Mouse (Mus musculus): ENCODE results near the gene Map3k9. TPM values are rescaled to one million over a fixed set of nuclear protein-coding genes. Genes with fewer than 3 reads are reported as not detected.

Gene Map3k9
- polyA plus RNA-seq, 1 experiment from 2014 or later: 0.20 TPM

DNA sequence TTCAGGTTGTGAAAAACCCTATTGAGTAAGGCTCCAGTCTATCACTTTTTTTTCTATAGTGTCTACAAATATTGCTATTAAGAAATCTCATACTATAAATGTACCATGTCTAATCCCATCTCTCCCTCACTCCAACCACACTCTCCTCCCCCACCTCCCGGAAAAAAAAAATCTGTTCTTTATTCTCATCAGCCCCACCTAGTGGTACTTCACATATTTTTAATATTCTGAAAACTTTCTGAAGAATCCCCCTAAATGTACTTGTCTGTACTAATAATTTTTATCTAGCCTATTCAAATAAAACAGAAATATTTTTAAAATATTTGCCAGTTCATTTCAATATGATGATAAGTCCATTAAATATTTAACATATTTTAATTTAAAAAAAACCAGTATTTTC lies 78.1 kb downstream of the Map3k9 start:
- no peak overlapping the region for H3K4me3 ChIP-seq (ENCODE audit: low read length)
- H3K4me2 ChIP-seq (ENCODE audit: low read depth, low read length): no peak overlapping the region
- H3K27me3 ChIP-seq (ENCODE audit: control insufficient read depth, insufficient read depth, low read length): no peaks in the 10 kb centered on the region
- 5% methylated on average over 1 of the region's 1 CpGs for WGBS
- no peak for ATAC-seq (replicated peaks; ENCODE audit: extremely low read depth, insufficient read depth, low FRiP score)
- peaks cover 9% of the 10 kb centered on the region; the same call in 1 of the 2 replicates for H3K9me3 ChIP-seq (replicated peaks; ENCODE audit: control insufficient read depth, low read length)
- no peaks in the 10 kb centered on the region for H3K4me1 ChIP-seq (ENCODE audit: control insufficient read depth, insufficient read depth, low read length)
- H3K36me3 ChIP-seq (ENCODE audit: control insufficient read depth, insufficient read depth): no peaks in the 10 kb centered on the region
- H3K27ac ChIP-seq (ENCODE audit: low read length): no peak overlapping the region
- H3K9ac ChIP-seq (ENCODE audit: low read length): no peak overlapping the region

DNA sequence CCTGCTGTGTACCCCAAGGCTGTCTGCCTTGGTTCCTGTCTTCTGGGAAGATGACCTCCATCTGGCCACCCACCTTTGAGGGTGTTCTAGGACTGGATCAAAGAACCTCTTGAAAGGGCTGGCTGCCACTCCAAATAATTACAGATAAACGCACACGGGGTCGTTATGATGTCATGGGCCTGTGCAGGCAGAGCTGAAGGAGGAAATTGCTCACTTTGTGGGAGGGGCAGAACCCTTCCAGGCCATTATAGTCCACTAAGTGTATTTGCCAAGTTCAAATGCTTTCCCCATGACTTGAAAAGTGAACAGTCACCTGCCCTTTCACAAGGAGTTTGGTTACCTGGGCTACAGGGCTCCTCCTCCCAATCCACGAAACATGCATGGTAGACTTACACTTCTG lies 83.0 kb downstream of the Map3k9 start:
- H3K4me3 ChIP-seq (ENCODE audit: low read length): no peak overlapping the region
- H3K9me3 ChIP-seq (replicated peaks; ENCODE audit: control insufficient read depth, low read length): no peaks in the 10 kb centered on the region
- 35% methylated on average over 4 of the region's 4 CpGs for WGBS
- H3K27ac ChIP-seq (ENCODE audit: low read length): no peak overlapping the region
- no peak overlapping the region for H3K9ac ChIP-seq (ENCODE audit: low read length)
- ATAC-seq (replicated peaks; ENCODE audit: extremely low read depth, insufficient read depth, low FRiP score): no peak
- H3K4me2 ChIP-seq (ENCODE audit: low read depth, low read length): no peak overlapping the region
- no peaks in the 10 kb centered on the region for H3K36me3 ChIP-seq (ENCODE audit: control insufficient read depth, insufficient read depth)
- no peaks in the 10 kb centered on the region for H3K4me1 ChIP-seq (ENCODE audit: control insufficient read depth, insufficient read depth, low read length)
- H3K27me3 ChIP-seq (ENCODE audit: control insufficient read depth, insufficient read depth, low read length): no peaks in the 10 kb centered on the region

DNA sequence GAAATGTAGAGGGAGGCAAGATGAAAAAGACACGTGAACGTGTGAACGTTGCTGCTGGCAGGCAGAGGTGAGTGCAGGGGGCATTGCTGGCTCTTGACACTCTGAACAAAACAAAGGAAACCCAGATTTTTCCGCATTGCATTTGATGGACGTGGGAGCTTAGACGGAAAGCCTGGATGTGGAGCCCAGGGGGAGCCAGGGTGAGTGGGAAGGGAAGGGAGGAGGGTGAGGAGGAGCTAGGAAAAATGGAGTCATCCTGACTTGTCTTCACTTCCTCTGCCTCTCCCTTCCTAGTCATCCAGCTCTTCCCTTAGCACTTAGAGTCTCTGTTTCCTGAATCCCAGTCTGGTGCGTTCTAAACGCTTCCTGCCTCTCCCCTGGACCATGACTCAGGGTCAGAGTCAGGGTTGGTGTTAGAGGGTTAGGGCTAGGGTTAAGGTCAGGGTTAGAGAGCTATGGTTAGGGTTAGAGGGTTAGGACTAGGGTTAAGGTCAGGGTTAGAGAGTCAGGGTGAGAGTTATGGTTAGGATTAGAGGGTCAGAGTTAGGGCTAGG lies 89.7 kb downstream of the Map3k9 start:
- H3K27ac ChIP-seq (ENCODE audit: low read length): peak overlapping the region; percentile 51
- no peaks in the 10 kb centered on the region for H3K27me3 ChIP-seq (ENCODE audit: control insufficient read depth, insufficient read depth, low read length)
- no peak overlapping the region for H3K9ac ChIP-seq (ENCODE audit: low read length)
- ATAC-seq (replicated peaks; ENCODE audit: extremely low read depth, insufficient read depth, low FRiP score): peak; percentile 67
- WGBS: 34% methylated on average over 8 of the region's 8 CpGs
- no peak overlapping the region for H3K4me3 ChIP-seq (ENCODE audit: low read length)
- no peak overlapping the region for H3K4me2 ChIP-seq (ENCODE audit: low read depth, low read length)
- H3K9me3 ChIP-seq (replicated peaks; ENCODE audit: control insufficient read depth, low read length): no peaks in the 10 kb centered on the region
- H3K4me1 ChIP-seq (ENCODE audit: control insufficient read depth, insufficient read depth, low read length): no peaks in the 10 kb centered on the region; the same call in 1 of the 2 replicates
- no peaks in the 10 kb centered on the region for H3K36me3 ChIP-seq (ENCODE audit: control insufficient read depth, insufficient read depth)

DNA sequence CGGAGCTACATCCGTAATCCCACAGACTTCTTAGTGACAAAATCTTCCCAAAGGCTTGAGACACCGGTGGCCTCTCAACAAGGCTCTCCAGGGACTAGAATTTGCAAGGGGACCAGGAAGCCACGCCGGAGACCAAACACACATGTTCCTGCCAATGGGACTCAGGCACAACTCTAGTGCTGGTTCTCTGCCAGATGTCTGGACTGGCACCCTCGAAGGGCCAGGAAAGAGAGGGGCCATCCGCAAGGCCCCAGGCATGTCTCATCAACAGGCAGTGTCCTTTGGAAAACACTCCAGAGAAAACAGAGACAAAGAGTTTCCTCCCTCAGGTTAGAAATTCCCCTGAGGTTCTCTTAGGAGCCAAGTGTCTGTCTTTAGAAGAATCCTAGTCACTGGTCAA lies 90.2 kb downstream of the Map3k9 start:
- no peak overlapping the region for H3K9ac ChIP-seq (ENCODE audit: low read length)
- peak overlapping the region; percentile 51 for H3K27ac ChIP-seq (ENCODE audit: low read length)
- 59% methylated on average over 7 of the region's 7 CpGs for WGBS
- no peaks in the 10 kb centered on the region for H3K36me3 ChIP-seq (ENCODE audit: control insufficient read depth, insufficient read depth)
- H3K4me2 ChIP-seq (ENCODE audit: low read depth, low read length): no peak overlapping the region
- no peak overlapping the region for H3K4me3 ChIP-seq (ENCODE audit: low read length)
- H3K9me3 ChIP-seq (replicated peaks; ENCODE audit: control insufficient read depth, low read length): no peaks in the 10 kb centered on the region
- no peaks in the 10 kb centered on the region for H3K27me3 ChIP-seq (ENCODE audit: control insufficient read depth, insufficient read depth, low read length)
- peak; percentile 14; the same call in 1 of the 2 replicates for ATAC-seq (replicated peaks; ENCODE audit: extremely low read depth, insufficient read depth, low FRiP score)
- H3K4me1 ChIP-seq (ENCODE audit: control insufficient read depth, insufficient read depth, low read length): no peaks in the 10 kb centered on the region; the same call in 1 of the 2 replicates

DNA sequence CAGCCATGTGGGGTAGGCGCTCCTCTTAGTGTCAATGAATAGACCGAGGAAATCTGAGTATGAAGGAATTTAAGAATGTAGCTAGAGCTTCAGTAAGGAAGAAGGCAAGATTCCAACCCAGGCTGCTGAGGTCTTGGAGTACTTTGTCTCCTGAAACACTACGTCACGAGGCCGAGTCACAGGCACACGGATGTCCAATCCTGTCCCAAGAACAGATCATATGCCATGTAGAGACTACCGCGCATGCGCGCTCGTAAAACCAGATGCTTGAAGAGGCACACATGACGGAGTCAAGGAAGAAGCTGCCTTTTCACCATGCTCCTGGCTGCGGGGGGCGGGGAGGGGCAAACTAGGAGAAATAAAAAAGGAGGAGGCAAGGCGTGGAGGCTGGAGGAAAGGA lies 90.9 kb downstream of the Map3k9 start:
- Histone ChIP-seq H3K9me3 (replicated peaks; ENCODE audit: control insufficient read depth, low read length) (no peaks in the 10 kb centered on the region), H3K4me1 (ENCODE audit: control insufficient read depth, insufficient read depth, low read length) (no peaks in the 10 kb centered on the region; the same call in 1 of the 2 replicates), H3K4me3 (ENCODE audit: low read length) (no peak overlapping the region), H3K4me2 (ENCODE audit: low read depth, low read length) (no peak overlapping the region), H3K27me3 (ENCODE audit: control insufficient read depth, insufficient read depth, low read length) (no peaks in the 10 kb centered on the region), H3K27ac (ENCODE audit: low read length) (peak overlapping the region; percentile 51), H3K36me3 (ENCODE audit: control insufficient read depth, insufficient read depth) (no peaks in the 10 kb centered on the region), H3K9ac (ENCODE audit: low read length) (no peak overlapping the region)
- 86% methylated on average over 15 of the region's 15 CpGs for WGBS
- no peak for ATAC-seq (replicated peaks; ENCODE audit: extremely low read depth, insufficient read depth, low FRiP score)

DNA sequence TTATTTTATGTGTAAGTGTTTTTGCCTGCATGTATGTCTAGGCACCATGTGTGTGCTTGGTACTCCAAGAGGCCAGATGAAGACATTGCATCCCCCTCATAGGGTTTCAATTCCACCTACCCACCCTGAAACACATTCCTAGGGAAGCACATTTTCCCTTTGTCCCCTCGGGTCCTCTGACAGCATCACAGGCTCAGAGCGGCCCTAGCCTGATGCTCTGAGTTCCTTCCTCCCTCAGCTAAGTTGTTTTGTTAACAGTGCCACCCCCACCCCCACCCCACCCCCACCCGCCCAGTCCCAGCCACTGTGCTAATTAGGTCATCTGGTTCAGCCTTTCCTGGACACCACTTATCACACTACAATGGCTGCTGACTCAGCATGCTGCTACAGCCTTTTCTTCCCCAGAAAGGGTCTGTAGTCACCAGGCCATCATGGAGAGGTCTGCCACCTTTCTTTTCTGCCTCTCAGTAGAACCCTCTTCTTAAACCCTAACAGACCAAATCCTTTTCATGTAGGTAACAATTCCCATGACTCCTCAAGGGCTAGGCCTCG lies 91.4 kb downstream of the Map3k9 start:
- Histone ChIP-seq H3K4me2 (ENCODE audit: low read depth, low read length) (no peak overlapping the region), H3K9ac (ENCODE audit: low read length) (no peak overlapping the region), H3K27ac (ENCODE audit: low read length) (peak overlapping the region; percentile 51), H3K36me3 (ENCODE audit: control insufficient read depth, insufficient read depth) (no peaks in the 10 kb centered on the region), H3K4me1 (ENCODE audit: control insufficient read depth, insufficient read depth, low read length) (no peaks in the 10 kb centered on the region; the same call in 1 of the 2 replicates), H3K27me3 (ENCODE audit: control insufficient read depth, insufficient read depth, low read length) (no peaks in the 10 kb centered on the region), H3K9me3 (replicated peaks; ENCODE audit: control insufficient read depth, low read length) (no peaks in the 10 kb centered on the region), H3K4me3 (ENCODE audit: low read length) (no peak overlapping the region)
- WGBS: 34% methylated on average over 4 of the region's 4 CpGs
- 0 out of 2 replicates have a peak, but pooled peaks have one; percentile 23 for ATAC-seq (replicated peaks; ENCODE audit: extremely low read depth, insufficient read depth, low FRiP score)

DNA sequence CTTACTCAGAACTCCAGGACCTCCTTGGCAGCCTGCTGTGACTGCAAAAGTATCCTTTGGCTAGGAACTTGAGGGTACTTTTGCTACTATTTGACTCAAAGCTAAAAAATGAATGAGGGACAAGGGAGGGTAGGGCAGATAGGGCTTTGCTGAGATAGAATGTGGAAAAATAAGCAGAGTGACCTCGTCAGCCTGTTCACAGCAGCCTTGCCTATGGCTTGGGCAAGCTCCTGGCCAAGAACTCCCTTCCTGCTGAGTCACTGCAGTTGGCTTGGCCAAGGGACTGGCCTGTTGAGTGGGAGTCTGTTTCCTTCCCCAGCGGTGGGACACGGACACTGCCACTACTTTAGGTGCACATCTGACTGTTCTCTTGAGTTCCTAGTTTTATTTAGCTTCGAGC lies 92.4 kb downstream of the Map3k9 start:
- no peak overlapping the region for H3K4me2 ChIP-seq (ENCODE audit: low read depth, low read length)
- H3K4me1 ChIP-seq (ENCODE audit: control insufficient read depth, insufficient read depth, low read length): no peaks in the 10 kb centered on the region; the same call in 1 of the 2 replicates
- H3K4me3 ChIP-seq (ENCODE audit: low read length): no peak overlapping the region
- 0 out of 2 replicates have a peak, but pooled peaks have one; percentile 34 for ATAC-seq (replicated peaks; ENCODE audit: extremely low read depth, insufficient read depth, low FRiP score)
- H3K9ac ChIP-seq (ENCODE audit: low read length): no peak overlapping the region
- H3K27me3 ChIP-seq (ENCODE audit: control insufficient read depth, insufficient read depth, low read length): no peaks in the 10 kb centered on the region
- no peaks in the 10 kb centered on the region for H3K9me3 ChIP-seq (replicated peaks; ENCODE audit: control insufficient read depth, low read length)
- 0 out of 2 replicates have a peak overlapping the region, but pooled peaks have one; percentile 36 for H3K27ac ChIP-seq (ENCODE audit: low read length)
- H3K36me3 ChIP-seq (ENCODE audit: control insufficient read depth, insufficient read depth): no peaks in the 10 kb centered on the region
- 50% methylated on average over 4 of the region's 4 CpGs for WGBS

DNA sequence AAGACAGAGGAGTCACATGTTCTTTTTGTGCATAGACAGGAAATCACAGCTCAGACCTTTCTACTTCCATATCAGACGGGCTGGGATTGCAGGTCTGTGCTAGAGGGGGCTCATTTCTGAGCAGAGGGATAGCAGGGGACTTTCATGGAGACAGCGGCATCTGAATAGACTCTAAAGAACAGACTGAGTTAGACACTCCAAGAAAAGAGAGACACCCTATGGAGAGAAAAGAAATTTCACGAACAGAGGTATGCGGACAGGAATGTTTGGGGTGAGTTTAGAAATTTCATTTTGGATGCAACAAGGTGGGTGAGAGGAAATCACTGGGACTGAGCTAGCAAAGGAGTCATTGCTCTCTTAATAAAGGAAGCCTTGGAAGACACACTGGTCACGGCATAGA lies 93.1 kb downstream of the Map3k9 start:
- Histone ChIP-seq H3K27me3 (ENCODE audit: control insufficient read depth, insufficient read depth, low read length) (no peaks in the 10 kb centered on the region), H3K27ac (ENCODE audit: low read length) (no peak overlapping the region), H3K4me2 (ENCODE audit: low read depth, low read length) (no peak overlapping the region), H3K36me3 (ENCODE audit: control insufficient read depth, insufficient read depth) (no peaks in the 10 kb centered on the region), H3K4me1 (ENCODE audit: control insufficient read depth, insufficient read depth, low read length) (no peaks in the 10 kb centered on the region; the same call in 1 of the 2 replicates), H3K9me3 (replicated peaks; ENCODE audit: control insufficient read depth, low read length) (no peaks in the 10 kb centered on the region), H3K9ac (ENCODE audit: low read length) (no peak overlapping the region), H3K4me3 (ENCODE audit: low read length) (no peak overlapping the region)
- no peak for ATAC-seq (replicated peaks; ENCODE audit: extremely low read depth, insufficient read depth, low FRiP score)
- 71% methylated on average over 5 of the region's 5 CpGs for WGBS

DNA sequence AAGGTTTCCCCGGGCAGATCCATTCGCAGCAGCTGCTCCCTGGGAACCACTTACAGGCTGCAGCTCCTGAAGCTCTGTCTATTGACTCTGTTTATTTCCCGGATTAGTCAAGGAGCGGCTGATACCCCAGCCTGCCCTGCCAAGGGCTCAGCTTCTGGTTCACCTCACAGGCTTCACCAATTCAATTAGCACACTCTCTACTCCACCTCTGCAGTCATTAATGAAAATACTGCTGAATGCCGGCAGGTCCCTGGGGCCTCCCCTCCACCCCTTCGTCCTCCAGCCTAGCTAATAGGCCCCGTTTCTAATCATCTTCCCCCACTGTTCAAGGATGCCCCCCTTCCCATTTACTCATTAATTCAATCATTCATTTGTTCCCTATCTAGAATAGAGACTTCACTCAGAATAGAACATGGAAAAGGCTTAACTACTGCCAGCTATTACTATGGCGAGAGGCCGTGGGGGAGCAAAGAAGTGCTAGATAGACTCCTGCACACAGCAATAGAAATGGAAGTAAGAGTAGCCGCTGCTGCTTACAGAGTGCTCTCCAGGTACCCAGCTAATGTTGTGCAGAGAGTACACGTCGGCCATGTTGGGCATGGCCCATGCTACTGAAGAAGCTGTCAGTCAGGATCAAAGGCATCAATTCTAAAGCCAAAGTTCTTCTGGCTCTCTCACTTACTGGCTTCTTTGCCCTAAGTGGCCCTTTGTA lies 94.4 kb downstream of the Map3k9 start:
- H3K27me3 ChIP-seq (ENCODE audit: control insufficient read depth, insufficient read depth, low read length): no peaks in the 10 kb centered on the region
- no peak overlapping the region for H3K4me2 ChIP-seq (ENCODE audit: low read depth, low read length)
- no peaks in the 10 kb centered on the region for H3K9me3 ChIP-seq (replicated peaks; ENCODE audit: control insufficient read depth, low read length)
- no peak for ATAC-seq (replicated peaks; ENCODE audit: extremely low read depth, insufficient read depth, low FRiP score)
- H3K4me1 ChIP-seq (ENCODE audit: control insufficient read depth, insufficient read depth, low read length): no peaks in the 10 kb centered on the region; the same call in 1 of the 2 replicates
- H3K9ac ChIP-seq (ENCODE audit: low read length): no peak overlapping the region
- no peaks in the 10 kb centered on the region for H3K36me3 ChIP-seq (ENCODE audit: control insufficient read depth, insufficient read depth)
- H3K27ac ChIP-seq (ENCODE audit: low read length): no peak overlapping the region
- 52% methylated on average over 12 of the region's 12 CpGs for WGBS
- H3K4me3 ChIP-seq (ENCODE audit: low read length): no peak overlapping the region

Data from heart, embryonic 16.5 days (tissue).